Mouse (Mus musculus) heart, postnatal 10 days (tissue): ENCODE measurements around the gene Afdn. TPM values are rescaled to one million over a fixed set of nuclear protein-coding genes. Genes with fewer than 3 reads are reported as not detected.
A peak's percentile ranks its signal among the peaks of the same experiment; 100 is the strongest.
"Not testable (repeated sequence)": the region's sequence is repeated elsewhere in the genome, so short reads cannot be mapped to it uniquely, and the experiment has no call there.

ENCODE experiments used
- DNase-seq, 2 experiments: peaks; one replicate each; pipeline ENCODE4 v3.0.0; 2021
- intact Hi-C: fragments of 180-260 bp; cut with DNase I; formaldehyde crosslinking; loops from one replicate; pipeline ENCODE4 v1.15.1; 2025
- total RNA-seq, 2 experiments: library from RNA; stranded (reverse); gene quantifications; 2 replicates each; pipeline ENCODE4 v1.2.3; 2021

The Afdn gene
- total RNA-seq, 2 experiments from 2014 or later = 112 to 150 TPM

DNA sequence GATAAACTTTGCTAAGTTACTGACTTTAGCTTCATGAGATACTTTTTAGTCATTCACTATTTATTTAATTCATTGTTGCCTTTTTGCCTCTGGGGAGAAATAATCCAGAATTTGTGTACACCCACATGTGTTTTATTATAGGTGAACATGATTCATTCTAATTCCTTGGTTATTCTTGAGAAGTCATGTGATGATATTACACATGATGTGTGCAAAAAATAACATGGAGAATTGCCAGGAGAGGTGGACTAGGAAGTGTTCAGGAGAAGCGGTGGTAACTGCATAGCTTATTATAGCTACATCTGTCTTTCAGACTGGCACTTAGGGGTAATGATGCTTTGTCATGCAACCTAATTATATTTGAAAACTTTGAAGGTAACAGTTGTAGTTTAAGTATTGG lies 3.5 kb downstream of the Afdn start:
- intact Hi-C loops = no loop called here
- no peak for DNase-seq

DNA sequence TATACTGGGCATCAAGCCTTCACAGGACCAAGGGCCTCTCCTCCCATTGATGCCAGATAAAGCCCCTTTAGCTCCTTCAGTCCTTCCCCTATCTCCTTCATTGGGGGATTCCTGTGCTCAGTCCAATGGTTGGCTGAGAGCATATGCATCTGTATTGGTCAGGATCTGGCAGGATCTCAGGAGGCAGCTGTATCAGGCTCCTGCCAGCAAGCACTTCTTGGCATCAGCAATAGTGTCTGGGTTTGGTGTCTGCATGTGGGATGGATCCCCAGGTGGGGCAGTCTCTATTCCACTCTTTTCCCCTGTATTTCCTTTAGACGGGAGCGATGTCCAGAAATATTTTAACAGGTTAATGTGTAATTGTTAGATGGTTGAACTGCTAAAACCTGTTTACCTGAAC lies 4.6 kb downstream of the Afdn start:
- intact Hi-C loops = loop anchor here (5.0 kb wide), 2 partner anchors 52 to 293 kb away; no protein-coding TSS in a partner anchor
- DNase-seq = peak in 1 of 2 experiments; percentile 35

DNA sequence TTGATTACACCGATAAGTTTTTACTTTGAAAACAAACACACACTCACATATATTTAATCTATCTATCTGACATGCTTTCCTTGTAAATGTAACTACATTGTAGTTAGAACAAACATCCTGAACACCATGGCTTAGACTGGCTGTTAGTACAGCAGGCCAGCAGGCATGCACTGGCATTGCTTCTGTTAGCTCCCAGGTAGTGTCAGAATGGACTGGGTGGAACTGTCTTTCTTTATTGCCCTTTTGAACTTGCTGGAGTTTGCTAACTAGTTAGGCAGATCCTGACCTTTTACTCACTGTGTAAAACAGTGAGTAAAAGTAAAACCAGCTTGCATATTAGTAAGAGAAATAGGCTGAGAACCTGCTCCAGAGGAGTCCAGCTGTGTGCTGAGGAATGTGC lies 8.2 kb downstream of the Afdn start:
- intact Hi-C loops = loop anchor here (5.0 kb wide), 2 partner anchors 49 to 296 kb away; no protein-coding TSS in a partner anchor
- no peak for DNase-seq

DNA sequence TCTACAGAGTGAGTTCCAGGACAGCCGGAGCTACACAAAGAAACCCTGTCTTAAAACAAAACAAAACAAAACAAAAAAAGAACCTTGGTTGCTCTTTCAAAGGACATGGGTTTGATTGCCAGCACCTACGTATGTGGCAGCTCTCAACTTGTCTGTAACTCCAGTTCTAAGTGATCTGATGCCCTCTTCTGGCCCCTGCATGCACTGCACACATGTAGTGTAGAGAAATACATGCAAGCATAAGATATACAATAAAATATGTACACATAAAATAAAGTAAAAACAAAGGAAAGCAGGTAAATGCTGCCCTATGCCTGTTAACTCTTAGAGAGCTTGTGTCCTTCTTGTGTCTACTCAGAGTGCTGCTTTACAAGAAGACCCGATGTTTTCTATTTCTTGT lies 8.9 kb downstream of the Afdn start:
- intact Hi-C loops = loop anchor here (5.0 kb wide), 2 partner anchors 48 to 297 kb away; no protein-coding TSS in a partner anchor
- DNase-seq = no peak

DNA sequence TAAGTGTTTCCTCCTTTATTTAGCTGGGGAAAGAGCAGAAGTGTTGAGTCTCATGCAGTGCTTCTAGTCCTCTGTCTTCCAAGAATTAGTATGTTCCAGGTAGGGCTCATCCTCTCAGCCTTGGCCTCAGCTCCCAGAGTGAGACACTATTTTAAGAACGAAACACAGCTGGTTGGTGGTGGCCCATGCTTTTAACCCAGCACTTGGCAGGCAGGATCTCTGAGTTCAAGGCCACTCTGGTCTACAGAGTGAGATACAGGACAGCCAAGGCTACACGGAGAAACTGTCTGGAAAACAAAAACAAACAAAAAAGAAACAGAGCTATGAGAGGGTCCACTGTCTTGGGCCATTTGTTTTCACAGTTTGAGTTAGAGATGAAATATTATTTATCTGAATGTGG lies 17.3 kb downstream of the Afdn start:
- intact Hi-C loops = no loop called here

DNA sequence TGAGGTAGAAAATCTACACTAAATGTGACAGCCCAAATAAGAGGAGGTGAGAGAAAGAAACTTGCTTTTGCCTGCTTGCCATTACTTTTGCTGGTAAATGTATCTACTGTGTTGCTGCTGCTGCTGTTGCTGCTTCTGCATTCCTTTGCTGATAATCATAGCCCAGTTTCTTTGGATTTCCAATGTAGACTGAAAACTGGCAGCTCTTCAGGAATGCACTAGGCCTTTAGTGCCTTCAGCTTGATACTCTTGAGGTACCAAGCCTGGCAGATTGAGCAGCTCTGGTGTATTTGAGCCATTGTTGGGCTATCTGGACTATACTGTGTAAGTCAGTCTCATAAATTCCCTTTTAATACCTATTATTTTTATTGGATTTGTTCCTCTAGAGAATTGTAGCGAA lies 18.5 kb downstream of the Afdn start:
- intact Hi-C loops = no loop called here
- DNase-seq = no peak

More for the DNA sequence above, 17.3 kb downstream of the Afdn start:
- DNase-seq = no peak

DNA sequence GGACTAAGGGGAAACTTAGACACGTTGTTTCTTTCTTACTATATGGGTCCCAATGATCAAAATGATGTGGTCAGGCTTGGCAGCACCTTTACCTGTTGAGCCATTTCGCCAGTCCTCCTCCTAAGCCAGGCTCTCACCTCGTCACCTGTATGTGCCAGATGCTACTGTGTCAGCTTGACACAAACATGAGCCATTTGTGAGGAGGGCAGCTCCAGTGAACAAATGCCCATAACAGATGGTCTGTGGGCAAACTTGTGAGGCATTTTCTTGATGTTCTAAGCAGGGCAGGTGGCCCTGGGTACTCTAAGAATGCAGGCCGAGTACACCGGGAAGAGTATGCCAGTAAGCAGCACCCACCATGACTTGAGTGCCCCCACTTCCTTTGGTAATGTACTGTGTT lies 21.6 kb downstream of the Afdn start:
- intact Hi-C loops = no loop called here
- no peak for DNase-seq

DNA sequence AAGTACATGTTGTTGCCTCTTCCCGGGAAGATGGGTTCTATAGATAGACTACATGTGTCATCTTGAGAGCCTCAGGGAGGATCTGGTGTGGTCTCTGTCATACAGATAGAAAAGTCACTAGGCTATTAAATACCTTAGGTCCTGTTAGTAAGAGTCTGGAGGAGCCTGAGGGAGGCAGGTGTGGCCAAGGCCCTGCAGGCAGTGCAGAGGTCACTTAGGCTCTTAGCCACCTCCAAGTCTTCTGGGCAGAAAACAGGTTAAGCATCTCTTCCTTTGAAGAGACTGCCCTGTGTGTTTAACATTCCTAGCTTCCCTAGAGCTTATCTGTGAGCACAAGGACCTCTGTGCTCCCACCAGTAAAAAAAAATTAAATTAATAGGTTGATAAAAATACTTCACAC lies 23.1 kb downstream of the Afdn start:
- intact Hi-C loops = no loop called here
- no peak for DNase-seq

DNA sequence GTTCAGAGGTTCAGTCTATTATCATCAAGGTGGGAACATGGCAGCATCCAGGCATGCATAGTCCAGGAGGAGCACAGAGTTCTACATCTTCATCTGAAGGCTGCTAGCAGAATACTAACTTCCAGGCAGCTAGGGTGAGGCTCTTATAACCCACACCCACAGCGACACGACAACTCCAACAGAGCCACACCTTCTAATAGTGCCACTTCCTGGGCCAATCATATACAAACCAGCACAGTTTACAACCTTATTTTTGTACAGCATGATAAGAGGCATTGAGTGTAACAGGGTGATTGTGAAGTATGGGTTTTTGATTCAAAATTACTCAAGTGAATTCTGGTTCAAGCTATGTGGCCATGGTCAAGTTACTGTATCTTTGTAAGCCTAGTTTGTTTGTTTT lies 29.7 kb downstream of the Afdn start:
- intact Hi-C loops, DNase-seq: not testable (repeated sequence)

DNA sequence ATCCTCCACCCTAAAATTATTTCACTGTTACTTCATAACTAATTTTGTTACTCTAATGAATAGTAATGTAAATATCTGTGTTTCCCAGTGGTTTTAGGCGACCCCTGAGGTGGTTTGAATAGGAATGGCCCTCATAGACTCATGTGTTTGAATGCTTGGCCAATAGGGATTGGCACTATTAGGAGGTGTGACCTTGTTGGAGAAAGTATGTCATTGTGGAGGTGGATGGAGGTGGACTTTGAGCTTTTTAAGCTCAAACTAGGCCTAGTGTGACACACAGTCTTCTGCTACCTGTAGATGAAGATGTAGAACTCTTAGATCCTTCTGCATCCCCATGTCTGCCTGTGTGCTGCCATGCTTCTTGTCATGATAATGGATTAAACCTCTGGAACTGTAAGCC lies 37.4 kb downstream of the Afdn start:
- intact Hi-C loops = no loop called here
- no peak for DNase-seq

DNA sequence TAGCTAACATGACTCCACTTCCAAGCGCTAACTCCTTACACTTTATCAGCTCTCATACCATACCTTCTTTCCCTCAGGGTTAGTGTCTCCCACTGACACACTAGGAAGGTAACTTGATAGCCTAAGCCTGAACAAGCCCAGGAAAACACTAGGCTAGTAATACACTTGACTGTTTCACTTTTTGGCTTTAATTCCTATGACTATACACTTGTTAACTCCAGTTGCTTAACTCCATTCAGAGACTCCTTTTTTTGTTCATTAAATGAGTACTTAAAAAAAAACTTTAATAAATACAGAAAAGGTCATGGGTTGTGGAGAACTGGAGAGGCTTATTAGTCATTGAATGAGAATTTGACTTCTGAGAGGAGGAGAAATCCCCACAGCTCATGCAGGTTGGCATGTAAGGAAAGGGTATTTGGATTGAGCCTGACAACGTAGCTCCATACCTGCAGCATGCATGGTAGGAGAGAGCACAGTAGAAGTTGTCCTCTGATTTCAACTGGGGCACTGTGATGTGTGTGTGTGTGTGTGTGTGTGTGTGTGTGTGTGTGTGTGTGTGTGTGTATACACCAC lies 42.6 kb downstream of the Afdn start:
- no peak for DNase-seq
- intact Hi-C loops = no loop called here

DNA sequence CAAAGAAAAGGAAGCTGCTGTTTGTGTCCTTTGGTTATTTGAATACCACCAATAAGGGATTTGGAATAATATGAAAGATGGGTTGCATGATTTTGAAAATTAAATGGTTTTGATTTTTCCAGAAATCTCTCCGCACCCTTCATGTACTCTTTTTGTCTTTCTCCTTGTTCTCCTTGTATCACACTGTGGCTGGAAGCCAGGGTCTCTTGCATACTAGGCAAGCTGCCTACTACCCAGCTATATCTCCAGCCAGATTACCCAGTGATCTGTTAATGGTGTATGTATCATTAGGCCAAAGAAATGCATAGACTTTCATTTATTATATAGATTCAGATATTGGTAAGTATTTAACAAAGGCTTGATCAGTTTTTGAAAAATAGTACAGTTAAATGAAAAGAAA lies 45.7 kb downstream of the Afdn start:
- intact Hi-C loops = no loop called here
- DNase-seq = no peak

DNA sequence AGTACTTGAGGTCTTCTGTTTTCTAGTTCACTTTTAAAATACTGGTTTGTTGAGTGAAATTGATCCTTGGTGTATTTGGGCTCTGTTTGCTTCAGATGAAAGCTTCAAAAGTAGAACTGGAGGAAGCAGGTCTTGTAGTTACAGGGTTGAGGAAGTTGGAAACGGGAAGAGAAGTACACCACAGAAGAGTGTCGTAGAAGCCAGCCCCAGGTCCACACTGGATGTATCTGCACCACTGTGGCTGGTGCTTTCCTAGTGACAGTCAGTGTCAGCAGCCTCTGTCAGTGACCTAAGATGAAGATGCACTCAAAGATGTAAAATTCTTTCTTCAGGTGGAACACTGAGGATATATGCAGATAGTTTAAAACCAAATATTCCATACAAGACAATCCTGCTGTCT lies 57.5 kb downstream of the Afdn start:
- intact Hi-C loops = loop anchor here (5.0 kb wide), 1 partner anchor 50 kb away; no protein-coding TSS in a partner anchor
- DNase-seq = no peak

DNA sequence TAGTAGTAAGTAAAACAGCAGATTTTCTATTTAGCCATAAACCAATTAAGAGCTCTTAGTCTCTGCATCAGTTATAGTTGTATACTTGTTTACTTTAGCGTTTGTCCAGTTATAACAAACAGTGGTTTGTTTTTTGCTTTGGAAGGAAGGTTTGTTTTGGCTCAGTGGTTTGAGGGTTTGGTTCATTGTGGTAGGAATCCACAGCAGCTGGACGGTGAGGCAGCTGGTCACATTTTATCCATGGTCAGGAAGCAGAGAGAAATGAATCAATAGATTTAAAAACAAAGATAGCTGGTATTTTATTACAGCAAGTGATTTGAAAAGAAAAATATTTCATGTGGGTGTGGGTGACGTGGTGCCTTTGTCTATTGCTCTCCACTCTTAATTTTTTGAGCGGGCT lies 59.0 kb downstream of the Afdn start:
- intact Hi-C loops = loop anchor here (5.0 kb wide), 1 partner anchor 52 kb away; no protein-coding TSS in a partner anchor

DNA sequence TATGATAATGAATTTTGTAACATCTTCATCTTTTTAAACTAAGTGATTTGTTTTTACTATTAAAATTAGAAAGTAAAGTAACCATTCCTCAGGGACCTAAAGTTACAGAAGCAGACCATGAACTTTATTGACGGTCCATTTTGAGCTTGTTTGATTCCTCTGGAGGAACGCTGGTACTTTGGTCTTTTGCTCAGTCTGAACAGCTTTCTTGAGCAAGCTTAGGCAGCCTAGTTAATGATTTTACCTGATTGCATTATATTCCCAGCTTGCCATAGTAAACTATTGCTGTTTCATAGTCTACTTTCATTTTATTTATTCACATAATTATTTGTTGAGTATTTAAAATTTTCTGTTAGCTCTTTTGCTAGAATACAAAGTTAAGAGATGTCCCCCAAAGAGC lies 60.3 kb downstream of the Afdn start:
- DNase-seq = no peak
- intact Hi-C loops = no loop called here

More for the DNA sequence above, 59.0 kb downstream of the Afdn start:
- no peak for DNase-seq

DNA sequence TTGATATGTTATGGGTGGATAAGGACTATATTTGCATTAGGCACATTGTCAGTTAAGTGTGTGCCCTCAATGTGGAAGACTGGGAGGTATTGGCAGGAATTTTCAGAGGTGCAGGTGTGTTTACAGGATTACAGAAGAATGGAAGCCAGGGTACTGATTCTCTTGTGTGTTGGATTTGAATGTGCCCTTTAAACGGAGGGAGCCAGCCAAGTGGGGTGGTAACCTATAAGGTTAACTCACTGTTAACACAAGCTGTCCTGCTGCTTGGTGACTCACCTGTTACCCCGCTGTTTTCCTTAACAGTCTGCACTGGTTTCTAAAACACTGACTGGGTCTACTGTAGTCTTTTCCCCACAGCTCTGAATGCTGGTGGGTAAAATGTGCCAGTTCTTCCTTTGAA lies 65.1 kb downstream of the Afdn start:
- intact Hi-C loops = no loop called here

DNA sequence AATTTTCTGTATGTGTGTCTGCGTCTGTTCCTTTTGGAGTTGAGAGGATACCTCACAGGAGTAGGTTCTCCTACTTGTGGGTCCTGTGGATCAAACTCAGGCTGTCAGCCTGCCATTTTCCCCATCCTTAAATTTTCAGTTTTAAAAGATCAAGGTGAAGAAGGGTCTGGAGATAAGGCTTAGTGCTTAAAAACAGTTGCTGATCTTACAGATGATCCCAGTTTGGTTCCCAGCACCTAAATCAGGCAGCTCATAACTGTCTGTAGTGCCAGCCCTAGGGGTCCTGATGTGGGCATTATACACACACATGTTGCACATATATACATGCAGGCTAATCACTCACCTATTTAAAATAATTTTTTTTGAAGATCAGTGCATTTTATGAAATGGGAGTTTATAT lies 69.9 kb downstream of the Afdn start:
- intact Hi-C loops = loop anchor here (1.0 to 5.0 kb wide), 3 partner anchors 148 to 358 kb away; no protein-coding TSS in a partner anchor
- DNase-seq = no peak

More for the DNA sequence above, 65.1 kb downstream of the Afdn start:
- DNase-seq = no peak

DNA sequence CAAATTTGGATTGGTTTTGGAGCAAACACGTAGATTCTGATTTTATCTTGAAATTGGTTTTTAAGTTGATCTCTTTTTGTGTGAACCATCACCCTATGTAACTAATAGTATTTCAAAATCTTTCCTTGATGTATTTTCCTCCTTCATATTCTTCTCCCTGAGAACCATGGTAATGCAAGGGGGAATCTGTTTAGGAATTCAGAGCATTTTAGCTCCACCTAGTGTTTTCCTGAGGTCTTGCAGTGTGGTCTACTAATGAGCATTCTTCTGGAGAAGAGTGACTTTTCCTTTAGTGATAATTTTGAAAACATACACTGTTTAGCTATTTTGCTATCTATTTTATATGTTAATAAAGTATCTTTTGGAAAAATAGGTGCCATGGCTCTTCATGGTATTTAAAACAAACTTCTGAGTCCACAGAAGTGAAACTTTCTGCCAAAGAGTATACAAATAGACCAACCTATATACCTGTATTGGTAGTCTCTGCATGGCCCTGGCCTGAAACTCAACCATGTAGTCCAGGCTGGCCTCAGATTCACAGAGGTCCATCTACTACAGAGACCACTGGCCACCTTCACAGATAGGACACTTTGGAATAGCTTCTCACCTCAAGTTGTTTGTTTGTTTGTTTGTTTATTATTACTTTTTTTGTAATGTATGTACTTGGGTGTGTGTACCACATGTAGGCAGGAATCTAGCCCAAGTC lies 70.5 kb downstream of the Afdn start:
- intact Hi-C loops = loop anchor here (1.0 to 5.0 kb wide), 3 partner anchors 148 to 358 kb away; no protein-coding TSS in a partner anchor
- DNase-seq = peak; percentile 65 to 76

DNA sequence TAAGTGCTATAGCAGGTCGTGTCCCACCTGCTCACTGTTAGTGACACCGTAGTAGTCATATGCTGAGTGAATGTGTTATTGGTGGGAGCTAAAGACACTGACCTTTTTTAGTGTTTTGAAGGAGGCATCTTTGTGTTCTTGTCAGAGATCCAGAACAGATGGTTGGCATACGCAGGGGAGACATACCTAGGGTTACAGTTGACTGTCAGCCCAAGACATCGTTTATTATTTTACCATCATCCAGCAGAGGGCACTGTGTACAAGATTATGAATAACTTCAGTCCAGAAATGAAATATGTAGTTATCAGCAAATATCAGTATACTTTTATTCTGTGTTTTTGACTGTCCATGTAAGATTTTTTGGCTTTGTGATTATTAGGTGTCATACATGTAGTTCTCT lies 75.5 kb downstream of the Afdn start:
- intact Hi-C loops = no loop called here
- DNase-seq = peak; percentile 29 to 65

DNA sequence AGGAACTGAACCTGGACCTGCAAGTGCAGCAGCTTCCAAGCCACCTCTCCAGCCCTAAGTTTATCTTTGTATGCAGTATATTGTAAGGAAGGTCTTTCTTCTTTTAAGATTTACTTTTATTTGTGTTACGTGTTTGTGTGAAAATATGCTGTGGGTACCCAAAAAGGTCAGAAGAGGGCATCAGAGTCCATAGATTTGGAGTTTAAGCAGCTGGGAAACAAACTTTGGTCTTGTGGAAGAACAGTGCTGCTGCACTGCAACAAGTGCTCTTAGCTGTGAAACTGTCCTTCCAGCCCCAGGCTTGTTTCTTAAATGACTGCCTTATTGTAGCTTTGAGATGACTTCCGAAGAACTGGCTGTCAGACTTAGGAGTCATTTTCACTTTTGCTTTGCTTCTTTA lies 89.8 kb downstream of the Afdn start:
- intact Hi-C loops = loop anchor here (5.0 kb wide), 1 partner anchor 92 kb away; no protein-coding TSS in a partner anchor
- peak; percentile 43 to 54 for DNase-seq

DNA sequence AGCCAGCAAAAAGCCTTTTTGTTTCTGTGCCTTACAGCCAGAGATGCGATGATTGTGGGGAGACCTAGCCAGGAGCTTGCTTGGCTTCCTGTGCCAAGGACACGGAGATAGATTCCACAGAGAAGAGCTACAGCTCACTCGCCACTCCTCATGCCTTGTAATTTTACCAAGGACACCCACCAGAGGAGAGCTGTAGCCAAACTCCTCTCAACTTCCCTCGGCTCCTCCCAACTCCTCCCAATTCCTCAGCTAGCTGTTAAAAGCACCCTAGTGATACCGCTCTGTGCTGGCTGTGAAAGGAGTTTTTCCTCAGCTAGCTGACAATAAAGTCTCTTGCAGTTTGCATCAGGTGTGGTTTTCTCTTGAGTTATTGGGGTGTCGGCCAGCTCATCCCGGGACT lies 93.5 kb downstream of the Afdn start:
- intact Hi-C loops = loop anchor here (5.0 kb wide), 1 partner anchor 88 kb away; no protein-coding TSS in a partner anchor
- not testable (repeated sequence) for DNase-seq

DNA sequence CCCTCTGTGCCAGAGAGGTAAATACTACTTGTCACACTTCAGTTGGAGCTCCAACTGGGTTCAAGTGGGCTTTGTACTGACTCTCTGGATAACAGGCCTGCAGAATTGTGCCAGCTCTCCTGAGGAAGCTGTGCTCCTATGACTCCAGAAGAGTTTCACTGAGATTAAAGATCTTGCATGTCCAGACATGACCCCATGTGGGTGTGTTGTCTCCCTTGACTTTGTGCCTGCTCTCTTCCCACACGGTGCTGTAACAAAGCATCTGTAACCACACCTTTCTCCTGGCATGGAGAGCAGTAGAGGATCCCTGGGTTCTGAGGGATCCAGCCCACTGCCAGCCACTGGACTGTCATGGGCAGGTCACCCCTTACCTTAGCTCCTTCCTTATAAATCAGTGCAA lies 95.1 kb downstream of the Afdn start:
- no peak for DNase-seq
- intact Hi-C loops = no loop called here
